Mouse (Mus musculus): Measurements from ENCODE around the gene Olfr193. TPM values are rescaled to one million over a fixed set of nuclear protein-coding genes. Genes with fewer than 3 reads are reported as not detected.
"Not testable (repeated sequence)": the region's sequence is repeated elsewhere in the genome, so short reads cannot be mapped to it uniquely, and the experiment has no call there.

Gene Olfr193
- polyA plus RNA-seq (2014; fragmentation: Nextera tagmentation; extraction: Ambion mirVana): not detected in 2 replicates

- Histone ChIP-seq H3K27me3 (ENCODE audit: control insufficient read depth, insufficient read depth, low read length) (no peaks in the 10 kb centered on the region), H3K9ac (ENCODE audit: low read depth, low read length) (no peak within 1 kb of the TSS), H3K9me3 (replicated peaks; ENCODE audit: control insufficient read depth, low read length) (peaks cover 3% of the 10 kb centered on the region; the same call in 1 of the 2 replicates), H3K4me2 (no peak within 1 kb of the TSS), H3K27ac (ENCODE audit: low read depth, low read length) (no peak within 1 kb of the TSS), H3K36me3 (ENCODE audit: control insufficient read depth, insufficient read depth, low read length) (no peaks in the 10 kb centered on the region), H3K4me1 (ENCODE audit: control insufficient read depth, insufficient read depth, low read length) (no peaks in the 10 kb centered on the region), H3K4me3 (ENCODE audit: low read depth, low read length) (no peak within 1 kb of the TSS)
- WGBS (ENCODE audit: insufficient replicate concordance): 68% methylated on average over 1 of the region's 1 CpGs
- no peak for ATAC-seq (replicated peaks; ENCODE audit: insufficient number of reproducible peaks, low FRiP score, low TSS enrichment)
Measured at GRCm38 (mm10) chr16:59111781-59112180, at the start of gene Olfr193. TSS of gene Olfr193 (minus strand) at chr16:59111881.

- Histone ChIP-seq H3K9ac (ENCODE audit: low read depth, low read length) (no peak overlapping the region), H3K4me1 (ENCODE audit: control insufficient read depth, insufficient read depth, low read length) (no peaks in the 10 kb centered on the region), H3K27me3 (ENCODE audit: control insufficient read depth, insufficient read depth, low read length) (no peaks in the 10 kb centered on the region), H3K9me3 (replicated peaks; ENCODE audit: control insufficient read depth, low read length) (no peaks in the 10 kb centered on the region), H3K4me3 (ENCODE audit: low read depth, low read length) (no peak overlapping the region), H3K36me3 (ENCODE audit: control insufficient read depth, insufficient read depth, low read length) (no peaks in the 10 kb centered on the region), H3K4me2 (no peak overlapping the region), H3K27ac (ENCODE audit: low read depth, low read length) (no peak overlapping the region)
- ATAC-seq (replicated peaks; ENCODE audit: insufficient number of reproducible peaks, low FRiP score, low TSS enrichment): no peak
- WGBS (ENCODE audit: insufficient replicate concordance): 91% methylated on average over 2 of the region's 2 CpGs
Measured at GRCm38 (mm10) chr16:59151996-59152395, 40.3 kb upstream of the Olfr193 start.

- H3K4me1 ChIP-seq (ENCODE audit: control insufficient read depth, insufficient read depth, low read length): no peaks in the 10 kb centered on the region
- H3K9me3 ChIP-seq (replicated peaks; ENCODE audit: control insufficient read depth, low read length): no peaks in the 10 kb centered on the region
- H3K4me2 ChIP-seq: no peak within 1 kb of the TSS
- WGBS (ENCODE audit: insufficient replicate concordance): 80% methylated on average over 1 of the region's 1 CpGs
- no peak within 1 kb of the TSS for H3K27ac ChIP-seq (ENCODE audit: low read depth, low read length)
- H3K36me3 ChIP-seq (ENCODE audit: control insufficient read depth, insufficient read depth, low read length): no peaks in the 10 kb centered on the region
- no peak for ATAC-seq (replicated peaks; ENCODE audit: insufficient number of reproducible peaks, low FRiP score, low TSS enrichment)
- H3K9ac ChIP-seq (ENCODE audit: low read depth, low read length): no peak within 1 kb of the TSS
- no peak within 1 kb of the TSS for H3K4me3 ChIP-seq (ENCODE audit: low read depth, low read length)
- no peaks in the 10 kb centered on the region for H3K27me3 ChIP-seq (ENCODE audit: control insufficient read depth, insufficient read depth, low read length)
Measured at GRCm38 (mm10) chr16:59146746-59147145, 35.1 kb upstream of the Olfr193 start, which contains the start of gene Olfr195. TSS of gene Olfr195 (plus strand) at chr16:59147046.

- H3K27ac ChIP-seq (ENCODE audit: low read depth, low read length): no peak overlapping the region
- H3K4me2 ChIP-seq: no peak overlapping the region
- H3K4me1 ChIP-seq (ENCODE audit: control insufficient read depth, insufficient read depth, low read length): no peaks in the 10 kb centered on the region
- no peaks in the 10 kb centered on the region for H3K9me3 ChIP-seq (replicated peaks; ENCODE audit: control insufficient read depth, low read length)
- H3K9ac ChIP-seq (ENCODE audit: low read depth, low read length): no peak overlapping the region
- H3K27me3 ChIP-seq (ENCODE audit: control insufficient read depth, insufficient read depth, low read length): no peaks in the 10 kb centered on the region
- no peak for ATAC-seq (replicated peaks; ENCODE audit: insufficient number of reproducible peaks, low FRiP score, low TSS enrichment)
- no peaks in the 10 kb centered on the region for H3K36me3 ChIP-seq (ENCODE audit: control insufficient read depth, insufficient read depth, low read length)
- no peak overlapping the region for H3K4me3 ChIP-seq (ENCODE audit: low read depth, low read length)
Measured at GRCm38 (mm10) chr16:59141105-59141504, 29.4 kb upstream of the Olfr193 start.

GRCm38 (mm10) chr16:59130740-59131139 is 19.1 kb upstream of the Olfr193 start:
- ATAC-seq (replicated peaks; ENCODE audit: insufficient number of reproducible peaks, low FRiP score, low TSS enrichment): no peak
- no peak overlapping the region for H3K4me3 ChIP-seq (ENCODE audit: low read depth, low read length)
- no peaks in the 10 kb centered on the region for H3K36me3 ChIP-seq (ENCODE audit: control insufficient read depth, insufficient read depth, low read length)
- no peak overlapping the region for H3K4me2 ChIP-seq
- H3K27ac ChIP-seq (ENCODE audit: low read depth, low read length): no peak overlapping the region
- no peaks in the 10 kb centered on the region for H3K27me3 ChIP-seq (ENCODE audit: control insufficient read depth, insufficient read depth, low read length)
- no peaks in the 10 kb centered on the region for H3K4me1 ChIP-seq (ENCODE audit: control insufficient read depth, insufficient read depth, low read length)
- 83% methylated on average over 1 of the region's 1 CpGs for WGBS (ENCODE audit: insufficient replicate concordance)
- H3K9me3 ChIP-seq (replicated peaks; ENCODE audit: control insufficient read depth, low read length): peaks cover 3% of the 10 kb centered on the region
- no peak overlapping the region for H3K9ac ChIP-seq (ENCODE audit: low read depth, low read length)

GRCm38 (mm10) chr16:59120969-59121368 is 9.3 kb upstream of the Olfr193 start, which contains the start of gene Olfr194:
TSS of gene Olfr194 (minus strand) at chr16:59121069.
- H3K4me1 ChIP-seq (ENCODE audit: control insufficient read depth, insufficient read depth, low read length): no peaks in the 10 kb centered on the region
- peaks cover 3% of the 10 kb centered on the region; the same call in 1 of the 2 replicates for H3K9me3 ChIP-seq (replicated peaks; ENCODE audit: control insufficient read depth, low read length)
- no peaks in the 10 kb centered on the region for H3K36me3 ChIP-seq (ENCODE audit: control insufficient read depth, insufficient read depth, low read length)
- no peak within 1 kb of the TSS for H3K4me3 ChIP-seq (ENCODE audit: low read depth, low read length)
- H3K4me2 ChIP-seq: no peak within 1 kb of the TSS
- no peak for ATAC-seq (replicated peaks; ENCODE audit: insufficient number of reproducible peaks, low FRiP score, low TSS enrichment)
- no peak within 1 kb of the TSS for H3K9ac ChIP-seq (ENCODE audit: low read depth, low read length)
- H3K27ac ChIP-seq (ENCODE audit: low read depth, low read length): no peak within 1 kb of the TSS
- no peaks in the 10 kb centered on the region for H3K27me3 ChIP-seq (ENCODE audit: control insufficient read depth, insufficient read depth, low read length)

- H3K27ac ChIP-seq (ENCODE audit: low read depth, low read length); H3K27me3 ChIP-seq (ENCODE audit: control insufficient read depth, insufficient read depth, low read length); H3K4me3 ChIP-seq (ENCODE audit: low read depth, low read length); H3K9ac ChIP-seq (ENCODE audit: low read depth, low read length); H3K4me1 ChIP-seq (ENCODE audit: control insufficient read depth, insufficient read depth, low read length); H3K36me3 ChIP-seq (ENCODE audit: control insufficient read depth, insufficient read depth, low read length); ATAC-seq (replicated peaks; ENCODE audit: insufficient number of reproducible peaks, low FRiP score, low TSS enrichment); H3K4me2 ChIP-seq; H3K9me3 ChIP-seq (replicated peaks; ENCODE audit: control insufficient read depth, low read length): not testable (repeated sequence)
- 51% methylated on average over 5 of the region's 5 CpGs for WGBS (ENCODE audit: insufficient replicate concordance)
Measured at GRCm38 (mm10) chr16:59108522-59108921, 3.2 kb downstream of the Olfr193 start.

GRCm38 (mm10) chr16:59105312-59105711 is 6.4 kb downstream of the Olfr193 start:
- Histone ChIP-seq H3K9ac (ENCODE audit: low read depth, low read length) (no peak overlapping the region), H3K4me3 (ENCODE audit: low read depth, low read length) (no peak overlapping the region), H3K9me3 (replicated peaks; ENCODE audit: control insufficient read depth, low read length) (no peaks in the 10 kb centered on the region), H3K27me3 (ENCODE audit: control insufficient read depth, insufficient read depth, low read length) (no peaks in the 10 kb centered on the region), H3K4me2 (no peak overlapping the region), H3K36me3 (ENCODE audit: control insufficient read depth, insufficient read depth, low read length) (no peaks in the 10 kb centered on the region), H3K27ac (ENCODE audit: low read depth, low read length) (no peak overlapping the region), H3K4me1 (ENCODE audit: control insufficient read depth, insufficient read depth, low read length) (no peaks in the 10 kb centered on the region)
- 77% methylated on average over 2 of the region's 2 CpGs for WGBS (ENCODE audit: insufficient replicate concordance)
- ATAC-seq (replicated peaks; ENCODE audit: insufficient number of reproducible peaks, low FRiP score, low TSS enrichment): no peak

- H3K27me3 ChIP-seq (ENCODE audit: control insufficient read depth, insufficient read depth, low read length); H3K9me3 ChIP-seq (replicated peaks; ENCODE audit: control insufficient read depth, low read length); H3K4me2 ChIP-seq; ATAC-seq (replicated peaks; ENCODE audit: insufficient number of reproducible peaks, low FRiP score, low TSS enrichment); H3K4me3 ChIP-seq (ENCODE audit: low read depth, low read length); H3K9ac ChIP-seq (ENCODE audit: low read depth, low read length); H3K4me1 ChIP-seq (ENCODE audit: control insufficient read depth, insufficient read depth, low read length); H3K27ac ChIP-seq (ENCODE audit: low read depth, low read length); H3K36me3 ChIP-seq (ENCODE audit: control insufficient read depth, insufficient read depth, low read length): not testable (repeated sequence)
- WGBS (ENCODE audit: insufficient replicate concordance): 48% methylated on average over 1 of the region's 1 CpGs
Measured at GRCm38 (mm10) chr16:59089722-59090121, 22.0 kb downstream of the Olfr193 start, which contains the start of gene Olfr191. TSS of gene Olfr191 (minus strand) at chr16:59089822.

Data from heart, embryonic 11.5 days (tissue).